Mouse (Mus musculus) duodenum, adult 2 months (tissue): Measurements from ENCODE around the gene Cfap58. TPM values are rescaled to one million over a fixed set of nuclear protein-coding genes. Genes with fewer than 3 reads are reported as not detected.

Experiments used
- polyA plus RNA-seq: library from polyadenylated mRNA; depleted of rRNA; stranded (reverse); fragments of >200 nt; gene quantifications from 2 replicates; pipeline ENCODE4 v1.2.3, GENCODE M21; 2012; ENCODE audit warnings: low replicate concordance; rRNA removed

The Cfap58 gene
- not detected in 2 replicates for polyA plus RNA-seq

GRCm38 (mm10) chr19:47937443-47938406 is at the start of gene Cfap58:
TSS of gene Cfap58 (plus strand) at chr19:47937675.

GRCm38 (mm10) chr19:47919126-47919965 is 18.1 kb upstream of the Cfap58 start, which contains the start of the genes Cfap43 and Itprip:
TSS of gene Cfap43 (minus strand) at chr19:47919287.
TSS of gene Itprip (minus strand) at chr19:47919299.

Other genes with a start within 250 kb of the Cfap58 start
- gene Col17a1, start 245.6 kb upstream of the Cfap58 start, polyA plus RNA-seq, result 0.11 and 0.62 TPM in 2 replicates
- gene Sfr1, start 206.0 kb upstream of the Cfap58 start, polyA plus RNA-seq, result 20.5 and 22.0 TPM in 2 replicates
- 287 and 346 TPM in 2 replicates for gene Gsto1, start 82.7 kb upstream of the Cfap58 start, polyA plus RNA-seq
- 0.34 TPM in 1 of 2 replicates, not detected in the other for gene Gsto2, start 72.1 kb upstream of the Cfap58 start, polyA plus RNA-seq
- 0.26 TPM in 1 of 2 replicates, not detected in the other for gene Cfap43, start 18.4 kb upstream of the Cfap58 start, polyA plus RNA-seq
- 1.7 and 2.1 TPM in 2 replicates for gene Itprip, start 18.4 kb upstream of the Cfap58 start, polyA plus RNA-seq